Mouse (Mus musculus) midbrain, embryonic 11.5 days (tissue): Measurements from ENCODE around the gene Mylpf. TPM values are rescaled to one million over a fixed set of nuclear protein-coding genes. Genes with fewer than 3 reads are reported as not detected.

Source experiments
- ATAC-seq: fragments of 200-750 bp; cut with Nextera tagmentation; 2 replicates; pipeline ENCODE4 v1.8.0; 2017; ENCODE audit warnings: moderate TSS enrichment, moderate library complexity; ENCODE audit not compliant: low FRiP score
- DNase-seq: peaks from one replicate; pipeline ENCODE4 v3.0.0; 2015; ENCODE audit warnings: low spot score; ENCODE audit errors: missing footprints
- H3K27ac ChIP-seq: fragments of 300-500 bp; sonication (generic); 2 replicates; pipeline ENCODE4 v1.5.1; 2014; ENCODE audit warnings: low read depth, low read length
- H3K27me3 ChIP-seq: fragments of 300-500 bp; sonication (generic); 2 replicates; pipeline ENCODE4 v1.6.1; 2014; ENCODE audit warnings: mild to moderate bottlenecking, low read length, moderate library complexity, mixed read lengths; ENCODE audit not compliant: control insufficient read depth, insufficient read depth
- H3K36me3 ChIP-seq: fragments of 300-500 bp; sonication (generic); 2 replicates; pipeline ENCODE4 v1.6.1; 2014; ENCODE audit warnings: mild to moderate bottlenecking, low read length, moderate library complexity, mixed read lengths; ENCODE audit not compliant: control insufficient read depth, insufficient read depth
- H3K4me1 ChIP-seq: fragments of 300-500 bp; sonication (generic); 2 replicates; pipeline ENCODE4 v1.6.1; 2014; ENCODE audit warnings: low read length; ENCODE audit not compliant: control insufficient read depth, insufficient read depth
- H3K4me2 ChIP-seq: fragments of 300-500 bp; sonication (generic); 2 replicates; pipeline ENCODE4 v1.6.1; 2014; ENCODE audit warnings: mild to moderate bottlenecking, moderate library complexity
- H3K4me3 ChIP-seq: fragments of 300-500 bp; sonication (generic); 2 replicates; pipeline ENCODE4 v1.5.1; 2014; ENCODE audit warnings: low read depth, low read length
- H3K9ac ChIP-seq: fragments of 300-500 bp; sonication (generic); 2 replicates; pipeline ENCODE4 v1.6.1; 2014; ENCODE audit warnings: low read length
- H3K9me3 ChIP-seq: fragments of 300-500 bp; sonication (generic); 2 replicates; pipeline ENCODE4 v1.6.1; 2016; ENCODE audit warnings: low read length; ENCODE audit not compliant: control insufficient read depth
- WGBS: fragments of 180-500 bp; shearing (Covaris S2); extraction: QIAGEN DNeasy Blood & Tissue Kit; methylation state at CpG from one replicate; pipeline ENCODE4 v1.1.7; 2014; 5-methylcytosine and 5-hydroxymethylcytosine counted together
- polyA plus RNA-seq: library from polyadenylated mRNA; unstranded; fragments of >200 nt; fragmentation: Nextera tagmentation; extraction: Ambion mirVana; gene quantifications from 2 replicates; pipeline ENCODE4 v1.2.1, GENCODE M21; 2014

Mylpf gene
- polyA plus RNA-seq, 1 experiment from 2014 or later, result 13.2 TPM

- peaks cover 32% of the 10 kb centered on the region for H3K36me3 ChIP-seq
- peak overlapping the region; percentile 98 for H3K27ac ChIP-seq
- H3K27me3 ChIP-seq, result no peaks in the 10 kb centered on the region
- H3K9ac ChIP-seq, result peak overlapping the region; percentile 99
- no peaks in the 10 kb centered on the region for H3K9me3 ChIP-seq
- ATAC-seq (no peak), DNase-seq (peak; percentile 91)
- peaks cover 21% of the 10 kb centered on the region for H3K4me1 ChIP-seq
- 8% methylated on average over 20 of the region's 20 CpGs for WGBS
- peak overlapping the region; percentile 59 for H3K4me2 ChIP-seq
- H3K4me3 ChIP-seq, result peak overlapping the region; percentile 97
These were observed 23.3 kb downstream of the Mylpf start for GRCm38 (mm10) chr7:127231826-127232621.

DNA sequence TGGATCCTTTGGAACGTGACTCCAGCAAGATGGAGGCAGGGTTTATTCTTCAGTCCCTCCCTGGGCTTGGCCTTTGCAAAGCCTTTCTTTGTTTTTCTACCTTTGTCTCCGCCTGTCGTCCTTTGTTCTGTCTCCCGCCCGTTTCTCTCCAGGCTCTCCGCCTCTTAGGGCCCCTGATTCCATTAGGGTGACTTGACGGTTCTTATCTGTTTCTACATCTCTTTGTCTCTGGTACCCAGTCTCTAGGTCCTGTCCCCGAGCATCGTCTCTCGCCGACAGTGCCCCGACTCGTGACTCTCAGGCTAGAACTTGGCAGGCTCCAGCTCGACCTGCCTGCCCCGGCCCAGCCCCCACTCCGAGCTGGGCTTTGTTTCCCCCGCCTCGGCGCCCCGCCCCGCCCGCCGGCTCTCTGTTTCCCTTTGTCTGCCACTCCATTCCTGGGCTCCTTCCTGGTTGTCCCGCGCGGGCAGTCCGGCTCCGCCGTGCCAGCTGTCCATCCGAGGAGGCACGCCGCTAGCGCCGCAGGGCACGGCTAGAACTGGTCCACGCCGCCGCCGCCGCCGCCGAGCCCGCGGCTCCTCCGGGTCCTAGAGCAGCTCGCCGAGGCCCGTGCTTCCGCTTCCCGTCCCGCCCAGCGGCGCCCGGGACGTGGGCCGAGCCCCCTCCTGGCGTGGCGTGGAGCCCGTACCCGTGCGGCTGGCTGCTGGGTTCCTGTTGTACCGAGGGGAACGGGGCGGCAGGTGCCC lies 24.1 kb downstream of the Mylpf start, which contains the start of the genes Zfp553 and Sept1:
Zfp553 (plus strand) TSS at position 440 of the 746 bp plus-strand sequence.
Sept1 (minus strand) TSS at position 509 of the 746 bp plus-strand sequence.
- H3K4me2 ChIP-seq, result peak within 1 kb of the TSS; percentile 59
- H3K9me3 ChIP-seq, result no peaks in the 10 kb centered on the region
- no peaks in the 10 kb centered on the region for H3K27me3 ChIP-seq
- peaks cover 37% of the 10 kb centered on the region for H3K36me3 ChIP-seq
- peak within 1 kb of the TSS; percentile 98 for H3K27ac ChIP-seq
- DNase-seq (peak; percentile 99), ATAC-seq (peak; percentile 90)
- under 1% methylated on average over 64 of the region's 64 CpGs for WGBS
- H3K4me1 ChIP-seq, result peaks cover 21% of the 10 kb centered on the region
- H3K9ac ChIP-seq, result peak within 1 kb of the TSS; percentile 99
- H3K4me3 ChIP-seq, result peak within 1 kb of the TSS; percentile 97

DNA sequence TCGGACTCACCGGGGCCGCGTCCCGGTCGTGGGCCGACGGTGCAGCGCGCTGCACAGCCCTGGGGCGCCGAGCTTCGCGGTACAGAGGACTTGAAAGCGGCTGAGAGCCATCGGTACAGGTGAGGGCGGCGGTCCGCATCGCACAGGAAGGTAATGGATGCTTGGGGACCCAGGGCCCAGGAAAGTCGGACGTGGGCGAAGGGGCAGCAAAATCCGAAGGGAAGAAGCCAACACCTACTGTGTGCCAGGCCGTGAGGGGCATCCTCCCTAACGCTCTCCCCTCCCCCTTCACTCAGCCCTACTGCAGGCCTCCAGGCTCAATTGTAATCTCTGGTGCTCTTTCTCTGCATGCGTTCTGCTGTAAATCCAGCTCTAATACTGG lies 24.7 kb downstream of the Mylpf start:
- no peaks in the 10 kb centered on the region for H3K9me3 ChIP-seq
- H3K27me3 ChIP-seq, result no peaks in the 10 kb centered on the region
- H3K4me2 ChIP-seq, result peak overlapping the region; percentile 59
- under 1% methylated on average over 27 of the region's 27 CpGs for WGBS
- peak; percentile 57 for ATAC-seq
- no peak for DNase-seq
- H3K27ac ChIP-seq, result peak overlapping the region; percentile 98
- H3K4me1 ChIP-seq, result peaks cover 21% of the 10 kb centered on the region
- H3K9ac ChIP-seq, result peak overlapping the region; percentile 99
- H3K4me3 ChIP-seq, result peak overlapping the region; percentile 97
- peaks cover 41% of the 10 kb centered on the region for H3K36me3 ChIP-seq

DNA sequence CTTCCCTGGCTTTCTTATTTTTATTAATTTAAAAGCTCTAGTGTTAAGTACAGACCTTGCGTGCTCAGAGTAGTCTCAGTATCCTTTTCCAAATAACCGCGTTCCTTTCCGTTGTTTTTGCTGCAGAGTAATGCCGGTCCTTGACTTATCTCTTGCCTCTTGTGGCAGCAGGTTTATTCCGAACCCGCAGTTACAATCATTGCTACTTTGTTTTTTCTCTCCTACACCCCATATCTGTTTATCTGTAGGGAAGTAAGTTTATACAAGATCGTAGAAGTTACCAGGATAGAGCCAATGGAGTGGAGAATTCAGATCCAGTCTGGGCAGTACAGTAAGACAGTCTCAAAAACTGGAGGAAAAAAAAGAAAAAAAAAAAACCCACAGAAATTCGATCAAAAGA lies 25.1 kb downstream of the Mylpf start:
- Histone ChIP-seq H3K4me2 (peak overlapping the region; percentile 59), H3K4me3 (peak overlapping the region; percentile 97), H3K27me3 (no peaks in the 10 kb centered on the region), H3K9me3 (no peaks in the 10 kb centered on the region), H3K9ac (peak overlapping the region; percentile 99), H3K27ac (peak overlapping the region; percentile 98; the same call in 1 of the 2 replicates), H3K36me3 (peaks cover 43% of the 10 kb centered on the region), H3K4me1 (peaks cover 21% of the 10 kb centered on the region)
- 7% methylated on average over 9 of the region's 9 CpGs for WGBS
- ATAC-seq (no peak), DNase-seq (no peak)

- no peak for DNase-seq
- Histone ChIP-seq H3K4me3 (peak overlapping the region; percentile 97; the same call in 1 of the 2 replicates), H3K36me3 (peaks cover 37% of the 10 kb centered on the region), H3K4me1 (peaks cover 21% of the 10 kb centered on the region), H3K27me3 (no peaks in the 10 kb centered on the region), H3K9ac (peak overlapping the region; percentile 33; the same call in 1 of the 2 replicates), H3K4me2 (peak overlapping the region; percentile 59; the same call in 1 of the 2 replicates), H3K9me3 (no peaks in the 10 kb centered on the region), H3K27ac (no peak overlapping the region)
- WGBS, result 97% methylated on average over 2 of the region's 2 CpGs
- no peak for ATAC-seq
These were observed 26.1 kb downstream of the Mylpf start for GRCm38 (mm10) chr7:127234777-127235176.

GRCm38 (mm10) chr7:127243361-127243867 lies 34.7 kb downstream of the Mylpf start:
- DNase-seq (no peak), ATAC-seq (no peak)
- Histone ChIP-seq H3K4me1 (peaks cover 17% of the 10 kb centered on the region), H3K4me2 (peak overlapping the region; percentile 80; the same call in 1 of the 2 replicates), H3K27me3 (no peaks in the 10 kb centered on the region), H3K9ac (peak overlapping the region; percentile 89; the same call in 1 of the 2 replicates), H3K9me3 (no peaks in the 10 kb centered on the region), H3K36me3 (peaks cover 5% of the 10 kb centered on the region; the same call in 1 of the 2 replicates), H3K27ac (no peak overlapping the region), H3K4me3 (peak overlapping the region; percentile 81; the same call in 1 of the 2 replicates)
- 40% methylated on average over 2 of the region's 2 CpGs for WGBS

DNA sequence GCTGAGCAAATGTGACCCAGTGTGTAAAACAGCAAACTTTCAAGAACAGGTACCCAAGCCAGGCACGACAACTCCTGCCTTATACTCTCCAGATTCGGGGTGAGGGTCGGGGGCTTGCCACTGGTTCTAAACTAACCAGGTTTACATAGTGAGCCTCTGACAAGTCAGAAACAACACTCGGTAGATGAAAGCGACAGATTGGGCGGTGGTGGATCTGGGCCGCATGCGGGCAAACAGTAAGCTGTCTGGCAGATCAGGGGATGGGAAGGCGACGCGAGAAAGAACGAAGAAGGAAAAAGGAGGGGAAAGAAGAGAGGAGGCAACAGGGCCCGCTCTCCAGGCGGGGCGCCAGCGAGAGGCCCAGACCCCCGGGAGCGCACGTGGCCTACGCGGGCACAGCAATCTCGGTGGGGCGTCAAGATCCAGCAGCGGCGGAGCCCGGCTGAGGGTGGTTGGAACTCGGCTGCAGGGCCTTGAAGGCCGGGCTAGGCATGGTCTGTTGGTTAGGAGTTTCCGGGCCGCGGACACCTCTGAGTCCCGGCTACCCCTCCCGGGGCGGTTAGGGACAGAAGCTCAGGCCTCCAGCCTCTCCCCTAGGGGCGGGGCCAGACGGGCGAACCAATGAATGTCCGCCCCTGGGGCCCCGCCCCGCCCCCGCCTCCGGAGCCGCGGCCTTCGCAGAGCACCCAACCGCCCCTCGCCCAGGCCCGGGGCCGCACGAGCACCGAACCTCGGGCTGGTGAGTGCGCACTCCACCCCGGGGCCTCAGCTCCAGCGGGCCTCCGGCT lies 35.4 kb downstream of the Mylpf start, which contains the start of gene Zfp771:
Zfp771 (plus strand) TSS at position 405 of the 788 bp plus-strand sequence.
- ATAC-seq (peak; percentile 97), DNase-seq (peak; percentile 99)
- Histone ChIP-seq H3K9ac (peak within 1 kb of the TSS; percentile 89), H3K36me3 (peaks cover 3% of the 10 kb centered on the region; the same call in 1 of the 2 replicates), H3K4me2 (peak within 1 kb of the TSS; percentile 80), H3K9me3 (no peaks in the 10 kb centered on the region), H3K4me3 (peak within 1 kb of the TSS; percentile 81), H3K4me1 (peaks cover 17% of the 10 kb centered on the region), H3K27ac (peak within 1 kb of the TSS; percentile 74), H3K27me3 (no peaks in the 10 kb centered on the region)
- WGBS, result under 1% methylated on average over 54 of the region's 56 CpGs
